Mouse (Mus musculus): ENCODE measurements around the gene Kcnk1.

Kcnk1 gene

DNA sequence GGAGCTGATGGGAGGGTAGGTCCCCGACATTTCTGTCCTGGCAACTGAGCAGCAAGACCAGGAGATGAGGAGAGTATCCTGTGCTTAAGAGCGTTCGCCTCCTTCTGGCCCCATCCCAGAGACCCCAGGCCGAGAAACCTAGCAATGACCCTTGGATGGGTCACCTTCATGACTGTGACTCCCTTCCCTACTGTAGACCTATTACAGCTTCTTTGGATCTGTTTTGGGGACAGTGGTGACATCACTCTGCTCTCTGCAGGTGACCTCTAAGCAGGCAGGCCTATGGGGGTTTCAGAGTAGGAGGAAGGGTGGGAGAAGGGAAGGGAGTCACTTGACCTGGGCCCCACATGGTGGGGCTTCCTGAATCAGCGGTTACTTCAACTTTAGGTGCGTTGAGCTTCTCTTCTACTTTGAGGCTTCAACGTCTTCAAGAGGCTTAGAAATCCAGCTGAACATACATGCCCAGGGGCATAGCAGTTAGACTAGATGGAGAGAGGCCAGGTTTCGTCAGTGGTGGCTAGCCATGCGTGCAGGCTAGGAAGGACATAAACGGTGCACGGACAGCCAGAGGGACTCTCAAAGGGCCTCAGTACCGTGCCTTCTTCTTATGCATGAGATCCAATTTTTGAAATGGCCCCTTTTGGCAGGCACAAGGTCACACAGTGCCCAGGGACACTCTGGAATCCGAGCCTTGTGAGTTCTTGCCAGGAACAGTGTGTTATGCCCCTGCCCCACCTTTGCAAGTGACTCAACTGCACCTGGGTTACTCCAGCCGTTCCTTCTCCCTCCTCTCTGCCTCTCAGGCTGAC is 1.3 kb downstream of the Kcnk1 start:
- DNase-seq (ENCODE audit: low read depth, low spot score) = no peak

GRCm38 (mm10) chr8:125996980-125997379 is 2.0 kb downstream of the Kcnk1 start:
- DNase-seq (ENCODE audit: low read depth, low spot score) = no peak

- DNase-seq (ENCODE audit: low read depth, low spot score) = no peak
Measured at GRCm38 (mm10) chr8:125997550-125997949, 2.6 kb downstream of the Kcnk1 start.

GRCm38 (mm10) chr8:125999842-126000395 is 4.9 kb downstream of the Kcnk1 start:
- DNase-seq (ENCODE audit: low read depth, low spot score) = no peak

DNA sequence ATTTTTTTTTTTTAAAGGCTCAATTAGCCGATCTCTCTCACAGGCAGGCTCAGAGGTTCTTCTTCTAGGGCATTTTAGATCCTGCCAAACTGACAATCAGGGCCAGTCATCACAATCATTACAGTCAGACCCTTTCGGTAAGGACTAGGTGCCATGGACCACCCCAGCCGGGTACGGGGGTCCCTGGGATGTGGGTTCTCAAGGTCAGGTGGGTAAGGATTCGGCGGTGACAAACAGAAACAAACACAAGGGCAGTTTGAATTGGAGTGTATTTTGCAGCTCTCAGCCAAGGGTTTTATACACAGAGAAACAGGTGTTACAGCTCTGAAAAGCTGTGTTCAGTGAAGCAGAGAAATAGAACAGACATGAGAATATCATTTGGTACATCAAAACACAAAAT is 8.6 kb downstream of the Kcnk1 start:
- DNase-seq (ENCODE audit: low read depth, low spot score) = no peak

GRCm38 (mm10) chr8:126004953-126005352 is 10.0 kb downstream of the Kcnk1 start:
- no peak for DNase-seq (ENCODE audit: low read depth, low spot score)

- no peak for DNase-seq (ENCODE audit: low read depth, low spot score)
Measured at GRCm38 (mm10) chr8:126006310-126006990, 11.5 kb downstream of the Kcnk1 start.

GRCm38 (mm10) chr8:126007538-126008330 is 12.8 kb downstream of the Kcnk1 start:
- DNase-seq (ENCODE audit: low read depth, low spot score) = no peak

GRCm38 (mm10) chr8:126008945-126009344 is 14.0 kb downstream of the Kcnk1 start:
- no peak for DNase-seq (ENCODE audit: low read depth, low spot score)

- DNase-seq (ENCODE audit: low read depth, low spot score) = no peak
Measured at GRCm38 (mm10) chr8:126010900-126011299, 15.9 kb downstream of the Kcnk1 start.

GRCm38 (mm10) chr8:126012334-126012733 is 17.4 kb downstream of the Kcnk1 start:
- DNase-seq (ENCODE audit: low read depth, low spot score) = no peak

- no peak for DNase-seq (ENCODE audit: low read depth, low spot score)
Measured at GRCm38 (mm10) chr8:126013646-126014045, 18.7 kb downstream of the Kcnk1 start.

GRCm38 (mm10) chr8:126021932-126022331 is 27.0 kb downstream of the Kcnk1 start:
- DNase-seq (ENCODE audit: low read depth, low spot score) = no peak

GRCm38 (mm10) chr8:126023706-126024305 is 28.8 kb downstream of the Kcnk1 start:
- DNase-seq (ENCODE audit: low read depth, low spot score) = no peak

GRCm38 (mm10) chr8:126024891-126025290 is 29.9 kb downstream of the Kcnk1 start:
- no peak for DNase-seq (ENCODE audit: low read depth, low spot score)

- no peak for DNase-seq (ENCODE audit: low read depth, low spot score)
Measured at GRCm38 (mm10) chr8:126026121-126026520, 31.2 kb downstream of the Kcnk1 start.

- no peak for DNase-seq (ENCODE audit: low read depth, low spot score)
Measured at GRCm38 (mm10) chr8:126026584-126026983, 31.6 kb downstream of the Kcnk1 start.

DNA sequence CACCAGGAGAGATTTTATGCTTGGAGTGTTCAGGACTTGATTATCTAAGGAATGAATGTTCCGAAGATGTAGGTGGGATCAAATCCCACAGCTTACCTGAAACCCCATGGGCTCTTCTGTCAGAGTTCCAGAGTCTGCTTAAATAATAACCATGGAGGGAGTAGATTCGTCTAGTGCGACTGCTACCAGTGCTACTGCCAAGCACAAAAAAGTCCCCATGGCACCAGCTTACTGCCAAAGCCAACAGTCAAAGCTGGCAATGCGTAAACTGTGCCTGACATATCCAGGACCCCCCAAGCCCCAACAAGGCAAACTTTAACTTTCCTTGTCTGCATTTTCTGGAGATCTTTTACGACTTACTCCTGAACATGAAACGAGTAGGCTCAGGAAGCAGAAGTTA is 32.5 kb downstream of the Kcnk1 start:
- DNase-seq (ENCODE audit: low read depth, low spot score) = no peak

- no peak for DNase-seq (ENCODE audit: low read depth, low spot score)
Measured at GRCm38 (mm10) chr8:126028941-126029340, 34.0 kb downstream of the Kcnk1 start.

DNA sequence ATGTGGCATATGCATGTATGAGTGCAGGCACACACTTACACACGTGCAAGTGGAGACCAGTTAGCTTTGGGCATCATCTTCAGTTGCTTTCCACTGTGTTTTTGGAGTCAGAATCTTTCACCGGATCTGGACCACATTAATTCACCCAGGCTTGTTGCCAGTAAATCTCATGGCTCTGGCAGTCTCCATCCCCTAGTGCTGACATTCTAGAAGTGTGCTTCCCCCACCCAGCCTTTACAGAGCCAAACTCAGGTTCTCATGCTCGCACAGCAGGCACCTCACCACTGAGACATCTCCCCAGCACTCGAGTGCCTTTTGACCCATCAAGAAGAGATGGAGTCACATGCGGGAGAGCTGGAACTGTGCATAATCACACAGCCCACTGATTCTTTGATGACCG is 37.8 kb downstream of the Kcnk1 start:
- DNase-seq (ENCODE audit: low read depth, low spot score) = no peak

GRCm38 (mm10) chr8:126035046-126035445 is 40.1 kb downstream of the Kcnk1 start:
- no peak for DNase-seq (ENCODE audit: low read depth, low spot score)

DNA sequence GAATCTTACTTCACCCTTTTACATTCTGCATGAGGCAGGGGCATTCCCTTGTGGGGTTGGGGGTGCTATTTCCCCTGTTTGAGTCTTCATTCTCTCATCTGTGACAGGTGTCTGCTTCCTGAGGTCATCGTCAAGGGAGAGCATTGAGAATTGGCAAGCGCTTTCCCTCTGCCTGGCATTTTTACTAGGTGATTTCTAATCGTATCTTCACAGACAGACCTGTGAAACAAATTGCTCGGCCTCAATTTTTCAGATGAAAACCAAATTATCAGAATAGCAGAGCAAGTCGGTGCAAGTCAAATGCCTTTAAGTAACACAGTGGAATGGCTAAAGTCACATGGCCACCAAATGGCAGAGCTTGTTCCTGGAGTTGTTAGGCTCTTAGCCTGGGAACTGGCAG is 41.4 kb downstream of the Kcnk1 start:
- no peak for DNase-seq (ENCODE audit: low read depth, low spot score)

Data from c-Kit-negative CD71-positive TER-119-positive erythroid progenitor cells, embryonic 14.5 days (primary cell).